Mouse (Mus musculus) ES-E14 (cell line): Measurements from ENCODE around the gene Ampd3.

Experiments
- CHD2 ChIP-seq: IDR thresholded peaks from 2 replicates; pipeline ENCODE4 v1.6.1; 2014; ENCODE audit warnings: mild to moderate bottlenecking, low read depth, low read length, inconsistent platforms
- MAFK ChIP-seq: IDR thresholded peaks from 2 replicates; pipeline ENCODE4 v1.6.1; 2014; ENCODE audit warnings: mild to moderate bottlenecking, low read depth, low read length, inconsistent platforms; ENCODE audit not compliant: insufficient read depth
- ZNF384 ChIP-seq: IDR thresholded peaks from 2 replicates; pipeline ENCODE4 v1.6.1; 2012; ENCODE audit warnings: low read depth, low read length, inconsistent platforms

GRCm38 (mm10) chr7:110731091-110731967 is 36.7 kb upstream of the Ampd3 start:
- TF ChIP-seq MAFK (no peak), ZNF384 (no peak), CHD2 (no peak)
